Mouse (Mus musculus) urinary bladder, postnatal 10 days (tissue): ENCODE measurements at regions not wholly inside any gene's neighbourhood (a gene's known extent, or its start where the extent isn't known, plus 50 kb on each side); places are given as distances from the start of the nearest gene placed in this dataset.

Experiments
- DNase-seq: peaks from one replicate; pipeline ENCODE4 v3.0.0; 2022; ENCODE audit warnings: low spot score

GRCm38 (mm10) chr12:80017376-80017929 lies 95.4 kb downstream of the Zfp36l1 start:
- DNase-seq, result no peak

- no peak for DNase-seq
These were observed 96.9 kb downstream of the Zfp36l1 start for GRCm38 (mm10) chr12:80015938-80016337.

- DNase-seq, result no peak
These were observed 98.2 kb downstream of the Zfp36l1 start for GRCm38 (mm10) chr12:80014598-80014983.

- DNase-seq, result no peak
These were observed 98.8 kb downstream of the Zfp36l1 start for GRCm38 (mm10) chr12:80013904-80014597.

GRCm38 (mm10) chr12:80013577-80013903 lies 99.3 kb downstream of the Zfp36l1 start:
- no peak for DNase-seq

GRCm38 (mm10) chr12:80011916-80012315 lies 100.9 kb downstream of the Zfp36l1 start:
- no peak for DNase-seq

- DNase-seq, result no peak
These were observed 101.9 kb downstream of the Zfp36l1 start for GRCm38 (mm10) chr12:80010947-80011346.

- DNase-seq, result no peak
These were observed 102.6 kb downstream of the Zfp36l1 start for GRCm38 (mm10) chr12:80010220-80010619.

GRCm38 (mm10) chr12:80007849-80008248 lies 105.0 kb downstream of the Zfp36l1 start:
- no peak for DNase-seq

GRCm38 (mm10) chr12:80005227-80005919 lies 107.4 kb downstream of the Zfp36l1 start:
- no peak for DNase-seq

- no peak for DNase-seq
These were observed 108.2 kb downstream of the Zfp36l1 start for GRCm38 (mm10) chr12:80004575-80004974.

- DNase-seq, result no peak
These were observed 109.3 kb downstream of the Zfp36l1 start for GRCm38 (mm10) chr12:80003486-80003885.

- DNase-seq, result no peak
These were observed 110.2 kb downstream of the Zfp36l1 start for GRCm38 (mm10) chr12:80002474-80003125.

- no peak for DNase-seq
These were observed 111.0 kb downstream of the Zfp36l1 start for GRCm38 (mm10) chr12:80001794-80002193.

GRCm38 (mm10) chr12:79999868-80000370 lies 112.9 kb downstream of the Zfp36l1 start:
- no peak for DNase-seq

GRCm38 (mm10) chr12:79998788-79999187 lies 114.0 kb downstream of the Zfp36l1 start:
- DNase-seq, result no peak

GRCm38 (mm10) chr12:79998339-79998738 lies 114.5 kb downstream of the Zfp36l1 start:
- DNase-seq, result no peak

- no peak for DNase-seq
These were observed 115.6 kb downstream of the Zfp36l1 start for GRCm38 (mm10) chr12:79997201-79997600.

GRCm38 (mm10) chr12:79995521-79996094 lies 117.2 kb downstream of the Zfp36l1 start:
- no peak for DNase-seq

GRCm38 (mm10) chr12:79993821-79994571 lies 118.8 kb downstream of the Zfp36l1 start:
- no peak for DNase-seq

GRCm38 (mm10) chr12:79991279-79991678 lies 121.5 kb downstream of the Zfp36l1 start:
- DNase-seq, result no peak

- DNase-seq, result no peak
These were observed 122.1 kb downstream of the Zfp36l1 start for GRCm38 (mm10) chr12:79990751-79991150.
